Mouse (Mus musculus) neural tube, embryonic 13.5 days (tissue): ENCODE results near the gene St6galnac4. TPM values are rescaled to one million over a fixed set of nuclear protein-coding genes. Genes with fewer than 3 reads are reported as not detected.
A peak's percentile ranks its signal among the peaks of the same experiment; 100 is the strongest.

Experiments used
- ATAC-seq: fragments of 200-750 bp; cut with Nextera tagmentation; 2 replicates; pipeline ENCODE4 v1.8.0; 2017; ENCODE audit warnings: low read depth, mild to moderate bottlenecking, moderate TSS enrichment, moderate library complexity
- H3K27ac ChIP-seq: fragments of 300-500 bp; sonication (generic); replicated peaks from 2 replicates; pipeline ENCODE4 v1.5.1; 2015; ENCODE audit warnings: moderate library complexity, mild to moderate bottlenecking, inconsistent platforms
- H3K27me3 ChIP-seq: fragments of 300-500 bp; sonication (generic); 2 replicates; pipeline ENCODE4 v1.6.1; 2015; ENCODE audit warnings: mild to moderate bottlenecking, inconsistent platforms
- H3K36me3 ChIP-seq: fragments of 300-500 bp; sonication (generic); 2 replicates; pipeline ENCODE4 v1.6.1; 2015; ENCODE audit warnings: mild to moderate bottlenecking, inconsistent platforms
- H3K4me1 ChIP-seq: fragments of 300-500 bp; sonication (generic); replicated peaks from 2 replicates; pipeline ENCODE4 v1.6.1; 2015; ENCODE audit warnings: inconsistent platforms
- H3K4me2 ChIP-seq: fragments of 300-500 bp; sonication (generic); 2 replicates; pipeline ENCODE4 v1.6.1; 2015; ENCODE audit warnings: inconsistent platforms, mild to moderate bottlenecking, moderate library complexity
- H3K4me3 ChIP-seq: fragments of 300-500 bp; sonication (generic); 2 replicates; pipeline ENCODE4 v1.5.1; 2015; ENCODE audit warnings: mild to moderate bottlenecking, inconsistent platforms
- H3K9ac ChIP-seq: fragments of 300-500 bp; sonication (generic); 2 replicates; pipeline ENCODE4 v1.6.1; 2015; ENCODE audit warnings: moderate library complexity, mild to moderate bottlenecking, inconsistent platforms
- H3K9me3 ChIP-seq: fragments of 300-500 bp; sonication (generic); 2 replicates; pipeline ENCODE4 v1.6.1; 2016; ENCODE audit warnings: inconsistent platforms
- WGBS: fragments of 180-500 bp; shearing (Covaris S2); methylation state at CpG from one replicate; pipeline ENCODE4 v1.1.7; 2015; 5-methylcytosine and 5-hydroxymethylcytosine counted together
- polyA plus RNA-seq: library from polyadenylated mRNA; unstranded; fragments of >200 nt; fragmentation: Nextera tagmentation; extraction: Ambion mirVana; gene quantifications from 2 replicates; pipeline ENCODE4 v1.2.1, GENCODE M21; 2015

Gene St6galnac4
- polyA plus RNA-seq, 1 experiment from 2014 or later, result 25.3 TPM

- Histone ChIP-seq H3K27me3 (no peaks in the 10 kb centered on the region), H3K27ac (peak overlapping the region; percentile 49; the same call in 1 of the 2 replicates), H3K9me3 (no peaks in the 10 kb centered on the region), H3K4me2 (no peak overlapping the region), H3K9ac (no peak overlapping the region), H3K36me3 (no peaks in the 10 kb centered on the region), H3K4me1 (peaks cover 15% of the 10 kb centered on the region), H3K4me3 (no peak overlapping the region)
- no peak for ATAC-seq
- 62% methylated on average over 3 of the region's 3 CpGs for WGBS
Measured at GRCm38 (mm10) chr2:32645647-32646046, 58.8 kb downstream of the St6galnac4 start.

- peaks cover 15% of the 10 kb centered on the region for H3K4me1 ChIP-seq
- peak within 1 kb of the TSS; percentile 50; the same call in 1 of the 2 replicates for H3K9ac ChIP-seq
- 0 out of 2 replicates have a peak, but pooled peaks have one; percentile 8 for ATAC-seq
- no peaks in the 10 kb centered on the region for H3K27me3 ChIP-seq
- 55% methylated on average over 31 of the region's 31 CpGs for WGBS
- peak within 1 kb of the TSS; percentile 49 for H3K27ac ChIP-seq
- peak within 1 kb of the TSS; percentile 30 for H3K4me2 ChIP-seq
- peak within 1 kb of the TSS; percentile 29 for H3K4me3 ChIP-seq
- no peaks in the 10 kb centered on the region for H3K36me3 ChIP-seq
- H3K9me3 ChIP-seq, result no peaks in the 10 kb centered on the region
Measured at GRCm38 (mm10) chr2:32646379-32647056, 59.6 kb downstream of the St6galnac4 start, which contains the start of gene Eng. Gene Eng, plus strand, starts transcription at chr2:32646595.

GRCm38 (mm10) chr2:32647366-32647765 is 60.5 kb downstream of the St6galnac4 start:
- Histone ChIP-seq H3K4me2 (peak overlapping the region; percentile 30), H3K9ac (peak overlapping the region; percentile 50; the same call in 1 of the 2 replicates), H3K36me3 (no peaks in the 10 kb centered on the region), H3K27me3 (no peaks in the 10 kb centered on the region), H3K9me3 (no peaks in the 10 kb centered on the region), H3K4me3 (peak overlapping the region; percentile 29), H3K27ac (no peak overlapping the region; the same call in 1 of the 2 replicates), H3K4me1 (peaks cover 15% of the 10 kb centered on the region)
- 83% methylated on average over 7 of the region's 7 CpGs for WGBS
- ATAC-seq, result no peak

Other genes starting within 250 kb of the St6galnac4 start
- 49.9 and 51.1 TPM in 2 replicates for gene Ciz1, start 234.8 kb upstream of the St6galnac4 start, polyA plus RNA-seq
- 44.3 and 47.0 TPM in 2 replicates for gene Dnm1, start 233.8 kb upstream of the St6galnac4 start, polyA plus RNA-seq
- 101 and 135 TPM in 2 replicates for gene 1110008P14Rik, start 205.2 kb upstream of the St6galnac4 start, polyA plus RNA-seq
- gene Lcn2, start 198.8 kb upstream of the St6galnac4 start, polyA plus RNA-seq, result 0.56 and 1.4 TPM in 2 replicates
- gene Ptges2, start 191.2 kb upstream of the St6galnac4 start, polyA plus RNA-seq, result 44.3 and 46.0 TPM in 2 replicates
- gene Naif1, start 136.6 kb upstream of the St6galnac4 start, polyA plus RNA-seq, result 5.1 and 5.6 TPM in 2 replicates
- gene Slc25a25, start 135.7 kb upstream of the St6galnac4 start, polyA plus RNA-seq, result 49.8 and 49.9 TPM in 2 replicates
- gene Fam102a, start 51.8 kb upstream of the St6galnac4 start, polyA plus RNA-seq, result 7.9 and 9.1 TPM in 2 replicates
- gene Dpm2, start 16.2 kb upstream of the St6galnac4 start, polyA plus RNA-seq, result 128 and 143 TPM in 2 replicates
- gene Pip5kl1, start 12.3 kb upstream of the St6galnac4 start, polyA plus RNA-seq, result 9.2 and 9.4 TPM in 2 replicates
- 0.50 and 0.71 TPM in 2 replicates for gene 9430097D07Rik, start 11.4 kb upstream of the St6galnac4 start, polyA plus RNA-seq
- gene St6galnac6, start 12.6 kb downstream of the St6galnac4 start, polyA plus RNA-seq, result 9.4 and 11.0 TPM in 2 replicates
- gene Ak1, start 34.7 kb downstream of the St6galnac4 start, polyA plus RNA-seq, result 74.2 and 75.4 TPM in 2 replicates
- gene Eng, start 59.5 kb downstream of the St6galnac4 start, polyA plus RNA-seq, result 28.4 and 31.5 TPM in 2 replicates
- 14.3 and 14.7 TPM in 2 replicates for gene Fpgs, start 117.0 kb downstream of the St6galnac4 start, polyA plus RNA-seq
- 72.2 and 74.6 TPM in 2 replicates for gene Cdk9, start 126.0 kb downstream of the St6galnac4 start, polyA plus RNA-seq
- gene Sh2d3c, start 134.0 kb downstream of the St6galnac4 start, polyA plus RNA-seq, result 42.5 and 51.4 TPM in 2 replicates
- gene 6330409D20Rik, start 153.9 kb downstream of the St6galnac4 start, polyA plus RNA-seq, result 3.2 and 4.0 TPM in 2 replicates
- gene Tor2a, start 170.1 kb downstream of the St6galnac4 start, polyA plus RNA-seq, result 53.2 and 55.8 TPM in 2 replicates
- gene Ttc16, start 188.5 kb downstream of the St6galnac4 start, polyA plus RNA-seq, result 0.24 and 0.26 TPM in 2 replicates
- 5.5 and 6.6 TPM in 2 replicates for gene Ptrh1, start 188.7 kb downstream of the St6galnac4 start, polyA plus RNA-seq
- gene Cfap157, start 197.3 kb downstream of the St6galnac4 start, polyA plus RNA-seq, result 0.84 and 1.3 TPM in 2 replicates